Mouse (Mus musculus) hindbrain, embryonic 13.5 days (tissue): ENCODE measurements around the gene S100b. TPM values are rescaled to one million over a fixed set of nuclear protein-coding genes. Genes with fewer than 3 reads are reported as not detected.

ENCODE experiments used
- ATAC-seq: fragments of 200-750 bp; cut with Nextera tagmentation; 2 replicates; pipeline ENCODE4 v1.8.0; 2017; ENCODE audit warnings: moderate TSS enrichment; ENCODE audit not compliant: low FRiP score
- H3K27ac ChIP-seq: fragments of 300-500 bp; sonication (generic); 2 replicates; pipeline ENCODE4 v1.5.1; 2015; ENCODE audit warnings: inconsistent platforms, mild to moderate bottlenecking, moderate library complexity
- H3K27me3 ChIP-seq: fragments of 300-500 bp; sonication (generic); 2 replicates; pipeline ENCODE4 v1.6.1; 2015; ENCODE audit warnings: mild to moderate bottlenecking, inconsistent platforms
- H3K36me3 ChIP-seq: fragments of 300-500 bp; sonication (generic); 2 replicates; pipeline ENCODE4 v1.6.1; 2015; ENCODE audit warnings: mild to moderate bottlenecking, inconsistent platforms
- H3K4me1 ChIP-seq: fragments of 300-500 bp; sonication (generic); replicated peaks from 2 replicates; pipeline ENCODE4 v1.6.1; 2015; ENCODE audit warnings: inconsistent platforms
- H3K4me2 ChIP-seq: fragments of 300-500 bp; sonication (generic); 2 replicates; pipeline ENCODE4 v1.6.1; 2015; ENCODE audit warnings: inconsistent platforms, mild to moderate bottlenecking, moderate library complexity
- H3K4me3 ChIP-seq: fragments of 300-500 bp; sonication (generic); 2 replicates; pipeline ENCODE4 v1.5.1; 2015; ENCODE audit warnings: mild to moderate bottlenecking, inconsistent platforms
- H3K9ac ChIP-seq: fragments of 300-500 bp; sonication (generic); 2 replicates; pipeline ENCODE4 v1.6.1; 2015; ENCODE audit warnings: mild to moderate bottlenecking, inconsistent platforms
- H3K9me3 ChIP-seq: fragments of 300-500 bp; sonication (generic); 2 replicates; pipeline ENCODE4 v1.6.1; 2016; ENCODE audit warnings: inconsistent platforms
- WGBS: fragments of 180-500 bp; shearing (Covaris S2); methylation state at CpG from one replicate; pipeline ENCODE4 v1.1.7; 2015; 5-methylcytosine and 5-hydroxymethylcytosine counted together
- polyA plus RNA-seq: library from polyadenylated mRNA; unstranded; fragments of >200 nt; fragmentation: Nextera tagmentation; extraction: Ambion mirVana; gene quantifications from 2 replicates; pipeline ENCODE4 v1.2.1, GENCODE M21; 2015

S100b gene
- polyA plus RNA-seq, 1 experiment from 2014 or later = 2.0 TPM

- Histone ChIP-seq H3K9ac (no peak overlapping the region), H3K4me1 (peaks cover 9% of the 10 kb centered on the region), H3K4me3 (no peak overlapping the region), H3K36me3 (peaks cover 54% of the 10 kb centered on the region), H3K4me2 (no peak overlapping the region), H3K27me3 (no peaks in the 10 kb centered on the region), H3K9me3 (no peaks in the 10 kb centered on the region), H3K27ac (no peak overlapping the region)
- WGBS = 66% methylated on average over 4 of the region's 4 CpGs
- no peak for ATAC-seq
Measured at GRCm38 (mm10) chr10:76262431-76262830, 8.8 kb downstream of the S100b start.

- Histone ChIP-seq H3K9ac (no peak overlapping the region), H3K4me3 (no peak overlapping the region), H3K4me2 (no peak overlapping the region), H3K9me3 (no peaks in the 10 kb centered on the region), H3K27ac (no peak overlapping the region), H3K4me1 (no peaks in the 10 kb centered on the region), H3K27me3 (no peaks in the 10 kb centered on the region), H3K36me3 (peaks cover 93% of the 10 kb centered on the region)
- 54% methylated on average over 8 of the region's 8 CpGs for WGBS
- no peak for ATAC-seq
Measured at GRCm38 (mm10) chr10:76271238-76271637, 17.6 kb downstream of the S100b start.

DNA sequence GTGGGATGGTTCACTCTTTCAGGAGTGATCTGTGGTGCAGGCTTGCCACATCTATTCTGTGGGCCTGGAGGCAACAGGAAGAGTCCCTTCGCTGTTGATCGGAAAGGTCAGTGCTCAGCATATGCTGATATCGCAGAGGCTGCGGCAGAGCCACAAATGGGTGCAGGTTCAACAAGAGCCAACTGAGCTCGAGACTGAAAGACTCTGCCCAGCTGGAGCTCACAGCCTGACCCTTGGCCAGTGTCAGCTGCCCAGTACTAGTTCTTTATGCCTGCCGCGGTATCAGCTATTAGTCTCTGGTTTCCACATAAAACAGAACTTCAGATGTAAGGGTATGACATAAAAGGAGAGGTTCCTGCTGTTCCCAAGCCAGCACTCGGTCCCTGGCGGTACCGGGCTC lies 21.6 kb downstream of the S100b start:
- 86% methylated on average over 10 of the region's 10 CpGs for WGBS
- ATAC-seq = no peak

GRCm38 (mm10) chr10:76278541-76279097 lies 25.0 kb downstream of the S100b start:
- Histone ChIP-seq H3K4me1 (no peaks in the 10 kb centered on the region), H3K9me3 (no peaks in the 10 kb centered on the region), H3K4me2 (no peak overlapping the region), H3K9ac (no peak overlapping the region), H3K36me3 (peaks cover 88% of the 10 kb centered on the region), H3K27me3 (no peaks in the 10 kb centered on the region), H3K4me3 (no peak overlapping the region), H3K27ac (no peak overlapping the region)
- ATAC-seq = no peak
- WGBS = 73% methylated on average over 5 of the region's 5 CpGs

More for the DNA sequence above, 21.6 kb downstream of the S100b start:
- Histone ChIP-seq H3K4me1 (no peaks in the 10 kb centered on the region), H3K4me2 (no peak overlapping the region), H3K9ac (no peak overlapping the region), H3K36me3 (peaks cover 89% of the 10 kb centered on the region), H3K27ac (no peak overlapping the region), H3K27me3 (no peaks in the 10 kb centered on the region), H3K9me3 (no peaks in the 10 kb centered on the region), H3K4me3 (no peak overlapping the region)

- Histone ChIP-seq H3K9me3 (no peaks in the 10 kb centered on the region), H3K36me3 (peaks cover 92% of the 10 kb centered on the region), H3K9ac (no peak overlapping the region), H3K4me2 (no peak overlapping the region), H3K4me1 (no peaks in the 10 kb centered on the region), H3K27me3 (no peaks in the 10 kb centered on the region), H3K27ac (no peak overlapping the region), H3K4me3 (no peak overlapping the region)
- 79% methylated on average over 11 of the region's 11 CpGs for WGBS
- ATAC-seq = no peak
Measured at GRCm38 (mm10) chr10:76288268-76288993, 34.8 kb downstream of the S100b start.

GRCm38 (mm10) chr10:76289052-76289451 lies 35.4 kb downstream of the S100b start:
- Histone ChIP-seq H3K27ac (no peak overlapping the region), H3K4me1 (no peaks in the 10 kb centered on the region), H3K4me2 (no peak overlapping the region), H3K9me3 (no peaks in the 10 kb centered on the region), H3K36me3 (peaks cover 92% of the 10 kb centered on the region), H3K4me3 (no peak overlapping the region), H3K27me3 (no peaks in the 10 kb centered on the region), H3K9ac (no peak overlapping the region)
- ATAC-seq = no peak
- 90% methylated on average over 5 of the region's 5 CpGs for WGBS

- Histone ChIP-seq H3K27ac (no peak overlapping the region), H3K4me1 (no peaks in the 10 kb centered on the region), H3K9ac (no peak overlapping the region), H3K27me3 (no peaks in the 10 kb centered on the region), H3K36me3 (peaks cover 92% of the 10 kb centered on the region), H3K4me3 (no peak overlapping the region), H3K4me2 (no peak overlapping the region), H3K9me3 (no peaks in the 10 kb centered on the region)
- WGBS = 89% methylated on average over 3 of the region's 3 CpGs
- no peak for ATAC-seq
Measured at GRCm38 (mm10) chr10:76289936-76290671, 36.5 kb downstream of the S100b start.

- ATAC-seq = no peak
- H3K9me3 ChIP-seq = no peaks in the 10 kb centered on the region
- 95% methylated on average over 4 of the region's 4 CpGs for WGBS
- H3K36me3 ChIP-seq = peaks cover 93% of the 10 kb centered on the region
- no peaks in the 10 kb centered on the region for H3K27me3 ChIP-seq
- no peak overlapping the region for H3K4me3 ChIP-seq
- H3K9ac ChIP-seq = no peak overlapping the region
- no peaks in the 10 kb centered on the region for H3K4me1 ChIP-seq
- H3K27ac ChIP-seq = no peak overlapping the region
- no peak overlapping the region for H3K4me2 ChIP-seq
Measured at GRCm38 (mm10) chr10:76293222-76293621, 39.6 kb downstream of the S100b start.

DNA sequence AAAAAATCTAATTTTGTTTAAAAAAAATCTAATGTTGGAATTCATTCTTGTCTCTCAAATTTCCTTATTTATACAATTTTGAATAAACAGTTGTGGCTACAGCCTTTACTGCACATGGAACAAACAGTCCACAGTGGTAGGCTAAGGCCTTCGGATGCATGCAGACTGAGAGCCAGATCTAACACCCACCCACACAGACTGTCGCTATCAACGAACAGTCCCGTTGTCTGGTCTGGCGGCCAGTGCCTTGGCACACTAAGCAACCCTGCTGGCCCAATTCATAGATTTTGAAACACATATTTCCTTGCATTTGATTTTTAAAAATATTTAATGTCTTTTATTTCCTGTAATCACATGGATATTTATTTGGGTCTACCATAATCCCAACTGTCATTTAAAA lies 46.5 kb downstream of the S100b start:
- Histone ChIP-seq H3K9me3 (no peaks in the 10 kb centered on the region), H3K36me3 (peaks cover 84% of the 10 kb centered on the region), H3K27me3 (no peaks in the 10 kb centered on the region), H3K4me3 (no peak overlapping the region), H3K27ac (no peak overlapping the region), H3K4me1 (no peaks in the 10 kb centered on the region), H3K9ac (no peak overlapping the region), H3K4me2 (no peak overlapping the region)
- 93% methylated on average over 5 of the region's 5 CpGs for WGBS
- ATAC-seq = no peak

DNA sequence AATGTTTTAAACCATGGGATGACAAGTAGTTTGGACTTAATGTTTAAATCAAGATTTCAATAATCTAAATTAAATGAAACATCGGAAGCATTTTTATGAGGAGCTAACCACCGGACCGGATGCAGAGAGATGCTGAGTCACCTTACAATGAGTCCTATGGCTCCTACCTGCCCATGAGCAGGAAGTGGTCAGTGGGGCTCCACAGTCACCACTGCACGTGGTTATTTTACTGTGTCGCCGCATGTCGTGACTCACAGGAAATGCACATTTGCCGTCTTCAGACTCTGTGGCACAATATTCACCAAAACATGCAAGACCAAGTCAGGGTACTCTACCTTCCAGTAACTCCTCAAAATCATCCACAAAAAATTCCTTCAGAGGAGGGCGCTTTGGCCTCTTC lies 53.1 kb downstream of the S100b start:
- ATAC-seq = no peak
- 95% methylated on average over 9 of the region's 9 CpGs for WGBS
- H3K27ac ChIP-seq = no peak overlapping the region

More for the DNA sequence above, 53.1 kb downstream of the S100b start:
- Histone ChIP-seq H3K9ac (no peak overlapping the region), H3K36me3 (peaks cover 72% of the 10 kb centered on the region), H3K9me3 (no peaks in the 10 kb centered on the region), H3K4me3 (no peak overlapping the region), H3K4me1 (no peaks in the 10 kb centered on the region), H3K27me3 (no peaks in the 10 kb centered on the region), H3K4me2 (no peak overlapping the region)
